Mouse (Mus musculus): Measurements from ENCODE around the gene Terf2. TPM values are rescaled to one million over a fixed set of nuclear protein-coding genes. Genes with fewer than 3 reads are reported as not detected.

The Terf2 gene
- polyA plus RNA-seq, 1 experiment from 2014 or later = 6.9 TPM

- 7% methylated on average over 42 of the region's 66 CpGs for WGBS (ENCODE audit: insufficient replicate concordance)
- Histone ChIP-seq H3K27me3 (ENCODE audit: insufficient read depth, low read length) (no peaks in the 10 kb centered on the region), H3K9me3 (ENCODE audit: low read length) (no peaks in the 10 kb centered on the region), H3K4me2 (ENCODE audit: low read depth, low read length) (peak within 1 kb of the TSS; percentile 94), H3K36me3 (replicated peaks; ENCODE audit: insufficient read depth, low read length) (no peaks in the 10 kb centered on the region), H3K9ac (replicated peaks) (peak within 1 kb of the TSS; percentile 98), H3K4me1 (ENCODE audit: insufficient read depth) (peaks cover 18% of the 10 kb centered on the region), H3K27ac (ENCODE audit: low read depth) (peak within 1 kb of the TSS; percentile 88), H3K4me3 (ENCODE audit: low read depth, low read length) (peak within 1 kb of the TSS; percentile 99)
- DNase-seq (peak; percentile 99), ATAC-seq (peak; percentile 96)
- TF ChIP-seq EP300 (IDR thresholded peaks at IDR 0.05; ENCODE audit: low read depth) (no peak), CTCF (IDR thresholded peaks at IDR 0.05; ENCODE audit: low read depth) (peak; percentile 95)
Observed at GRCm38 (mm10) chr8:107030650-107031576, 65.4 kb downstream of the Terf2 start, which contains the start of gene Vps4a. Gene Vps4a (plus strand): TSS chr8:107031222.

DNA sequence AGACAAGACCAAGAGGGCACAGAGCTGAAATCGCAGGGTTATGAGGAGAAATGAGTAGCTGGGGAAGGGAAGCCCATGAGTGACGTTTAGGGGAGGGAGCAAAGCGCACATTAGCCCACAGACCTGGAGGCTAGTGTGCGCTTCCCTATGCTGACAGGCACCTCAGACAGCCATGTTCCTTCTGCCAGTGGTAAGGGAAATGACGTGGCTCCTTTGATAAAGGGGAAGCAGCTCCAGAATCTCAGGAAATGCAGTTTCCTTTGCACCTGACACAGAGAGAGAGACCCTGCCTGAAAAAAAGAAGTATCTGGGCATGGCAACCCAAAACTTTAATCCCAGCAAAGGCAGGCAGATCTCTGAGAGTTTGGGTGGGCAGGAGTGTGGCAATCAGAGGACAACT, 66.3 kb downstream of the Terf2 start:
- H3K4me2 ChIP-seq (ENCODE audit: low read depth, low read length) = no peak overlapping the region
- ATAC-seq (no peak), DNase-seq (no peak)
- no peaks in the 10 kb centered on the region for H3K27me3 ChIP-seq (ENCODE audit: insufficient read depth, low read length)
- 64% methylated on average over 5 of the region's 5 CpGs for WGBS (ENCODE audit: insufficient replicate concordance)
- H3K4me3 ChIP-seq (ENCODE audit: low read depth, low read length) = no peak overlapping the region
- H3K9me3 ChIP-seq (ENCODE audit: low read length) = no peaks in the 10 kb centered on the region
- TF ChIP-seq EP300 (IDR thresholded peaks at IDR 0.05; ENCODE audit: low read depth) = no peak
- TF ChIP-seq CTCF (IDR thresholded peaks at IDR 0.05; ENCODE audit: low read depth) = no peak
- H3K36me3 ChIP-seq (replicated peaks; ENCODE audit: insufficient read depth, low read length) = no peaks in the 10 kb centered on the region
- peaks cover 18% of the 10 kb centered on the region for H3K4me1 ChIP-seq (ENCODE audit: insufficient read depth)
- no peak overlapping the region for H3K9ac ChIP-seq (replicated peaks)
- 0 out of 2 replicates have a peak overlapping the region, but pooled peaks have one; percentile 2 for H3K27ac ChIP-seq (ENCODE audit: low read depth)

GRCm38 (mm10) chr8:107029310-107029709, 67.0 kb downstream of the Terf2 start:
- DNase-seq (no peak), ATAC-seq (no peak)
- TF ChIP-seq EP300 (IDR thresholded peaks at IDR 0.05; ENCODE audit: low read depth) (no peak), CTCF (IDR thresholded peaks at IDR 0.05; ENCODE audit: low read depth) (no peak)
- Histone ChIP-seq H3K9ac (replicated peaks) (no peak overlapping the region), H3K4me1 (ENCODE audit: insufficient read depth) (peaks cover 18% of the 10 kb centered on the region), H3K4me3 (ENCODE audit: low read depth, low read length) (no peak overlapping the region), H3K27ac (ENCODE audit: low read depth) (no peak overlapping the region), H3K9me3 (ENCODE audit: low read length) (no peaks in the 10 kb centered on the region), H3K27me3 (ENCODE audit: insufficient read depth, low read length) (no peaks in the 10 kb centered on the region), H3K36me3 (replicated peaks; ENCODE audit: insufficient read depth, low read length) (no peaks in the 10 kb centered on the region), H3K4me2 (ENCODE audit: low read depth, low read length) (no peak overlapping the region)
- 74% methylated on average over 3 of the region's 3 CpGs for WGBS (ENCODE audit: insufficient replicate concordance)

- Histone ChIP-seq H3K36me3 (replicated peaks; ENCODE audit: insufficient read depth, low read length) (no peaks in the 10 kb centered on the region), H3K9me3 (ENCODE audit: low read length) (no peaks in the 10 kb centered on the region), H3K4me2 (ENCODE audit: low read depth, low read length) (no peak overlapping the region), H3K4me1 (ENCODE audit: insufficient read depth) (no peaks in the 10 kb centered on the region), H3K9ac (replicated peaks) (no peak overlapping the region), H3K27me3 (ENCODE audit: insufficient read depth, low read length) (no peaks in the 10 kb centered on the region), H3K27ac (ENCODE audit: low read depth) (no peak overlapping the region), H3K4me3 (ENCODE audit: low read depth, low read length) (no peak overlapping the region)
- no peak for DNase-seq
- ATAC-seq = no peak
- WGBS (ENCODE audit: insufficient replicate concordance) = 85% methylated on average over 8 of the region's 8 CpGs
- TF ChIP-seq CTCF (IDR thresholded peaks at IDR 0.05; ENCODE audit: low read depth) = no peak
Observed at GRCm38 (mm10) chr8:107023479-107023878, 72.9 kb downstream of the Terf2 start.

Small RNA genes lying within 50 kb of the gene (microRNA-seq; reads per million reads assigned to microRNA genes)
- gene Mir7075 = 1.2 reads per million

Other genes starting within 250 kb of the Terf2 start
- 0.05 TPM in 1 of 2 replicates, not detected in the other for gene Has3, start 226.3 kb downstream of the Terf2 start, polyA plus RNA-seq (2015; fragmentation: Nextera tagmentation; extraction: Ambion mirVana)
- gene Utp4, start 202.9 kb downstream of the Terf2 start, polyA plus RNA-seq (2015; fragmentation: Nextera tagmentation; extraction: Ambion mirVana) = 20.7 and 22.4 TPM in 2 replicates
- 1.8 and 1.9 TPM in 2 replicates for gene Sntb2, start 160.8 kb downstream of the Terf2 start, polyA plus RNA-seq (2015; fragmentation: Nextera tagmentation; extraction: Ambion mirVana)
- 16.8 and 18.3 TPM in 2 replicates for gene Vps4a, start 65.3 kb downstream of the Terf2 start, polyA plus RNA-seq (2015; fragmentation: Nextera tagmentation; extraction: Ambion mirVana)
- gene Pdf, start 47.9 kb downstream of the Terf2 start, polyA plus RNA-seq (2015; fragmentation: Nextera tagmentation; extraction: Ambion mirVana) = 20.7 and 21.5 TPM in 2 replicates
- 15.6 and 16.8 TPM in 2 replicates for gene Cog8, start 39.9 kb downstream of the Terf2 start, polyA plus RNA-seq (2015; fragmentation: Nextera tagmentation; extraction: Ambion mirVana)
- 31.2 and 31.4 TPM in 2 replicates for gene Nip7, start 39.7 kb downstream of the Terf2 start, polyA plus RNA-seq (2015; fragmentation: Nextera tagmentation; extraction: Ambion mirVana)
- 0.92 and 1.5 TPM in 2 replicates for gene Tmed6, start 30.9 kb downstream of the Terf2 start, polyA plus RNA-seq (2015; fragmentation: Nextera tagmentation; extraction: Ambion mirVana)
- gene Cyb5b, start 54.1 kb upstream of the Terf2 start, polyA plus RNA-seq (2015; fragmentation: Nextera tagmentation; extraction: Ambion mirVana) = 19.7 and 23.6 TPM in 2 replicates
- gene Nfat5, start 196.9 kb upstream of the Terf2 start, polyA plus RNA-seq (2015; fragmentation: Nextera tagmentation; extraction: Ambion mirVana) = 1.6 and 1.7 TPM in 2 replicates

Data from liver, postnatal 0 days (tissue).